Mouse (Mus musculus): ENCODE data around the gene Serpina3f. TPM values are rescaled to one million over a fixed set of nuclear protein-coding genes. Genes with fewer than 3 reads are reported as not detected.

Serpina3f gene
- polyA plus RNA-seq, 1 experiment = not detected

GRCm38 (mm10) chr12:104190852-104191251, 23.5 kb upstream of the Serpina3f start:
- DNase-seq = no peak
- no peak overlapping the region for H3K27ac ChIP-seq (ENCODE audit: insufficient read depth, low read length)
- H3K4me1 ChIP-seq (ENCODE audit: control insufficient read depth, insufficient read depth, low read length) = no peaks in the 10 kb centered on the region
- H3K4me3 ChIP-seq (replicated peaks; ENCODE audit: insufficient read depth, low read depth, low read length) = no peak overlapping the region
- H3K27me3 ChIP-seq (ENCODE audit: control insufficient read depth, insufficient read depth, low read length) = no peaks in the 10 kb centered on the region
- TF ChIP-seq CTCF (IDR thresholded peaks at IDR 0.05; ENCODE audit: borderline replicate concordance, insufficient read depth, low read depth, low read length) = no peak
- no peak for TF ChIP-seq POLR2A (IDR thresholded peaks at IDR 0.05; ENCODE audit: borderline replicate concordance, insufficient read depth, low read length)

GRCm38 (mm10) chr12:104209149-104209548, 5.2 kb upstream of the Serpina3f start:
- 74% methylated on average over 4 of the region's 4 CpGs for WGBS
- TF ChIP-seq CTCF (IDR thresholded peaks at IDR 0.05; ENCODE audit: borderline replicate concordance, insufficient read depth, low read depth, low read length) = no peak
- no peak for TF ChIP-seq POLR2A (IDR thresholded peaks at IDR 0.05; ENCODE audit: borderline replicate concordance, insufficient read depth, low read length)
- no peak for DNase-seq
- Histone ChIP-seq H3K4me1 (ENCODE audit: control insufficient read depth, insufficient read depth, low read length) (no peaks in the 10 kb centered on the region), H3K4me3 (replicated peaks; ENCODE audit: insufficient read depth, low read depth, low read length) (no peak overlapping the region), H3K27ac (ENCODE audit: insufficient read depth, low read length) (no peak overlapping the region), H3K27me3 (ENCODE audit: control insufficient read depth, insufficient read depth, low read length) (no peaks in the 10 kb centered on the region)

GRCm38 (mm10) chr12:104209802-104210201, 4.5 kb upstream of the Serpina3f start:
- H3K4me3 ChIP-seq (replicated peaks; ENCODE audit: insufficient read depth, low read depth, low read length) = no peak overlapping the region
- no peak overlapping the region for H3K27ac ChIP-seq (ENCODE audit: insufficient read depth, low read length)
- no peaks in the 10 kb centered on the region for H3K27me3 ChIP-seq (ENCODE audit: control insufficient read depth, insufficient read depth, low read length)
- no peak for DNase-seq
- no peaks in the 10 kb centered on the region for H3K4me1 ChIP-seq (ENCODE audit: control insufficient read depth, insufficient read depth, low read length)
- no peak for TF ChIP-seq CTCF (IDR thresholded peaks at IDR 0.05; ENCODE audit: borderline replicate concordance, insufficient read depth, low read depth, low read length)
- WGBS = 96% methylated on average over 2 of the region's 2 CpGs

GRCm38 (mm10) chr12:104213689-104214444, 477 bp upstream of the Serpina3f start:
- Histone ChIP-seq H3K27me3 (ENCODE audit: control insufficient read depth, insufficient read depth, low read length) (no peaks in the 10 kb centered on the region), H3K4me1 (ENCODE audit: control insufficient read depth, insufficient read depth, low read length) (no peaks in the 10 kb centered on the region), H3K27ac (ENCODE audit: insufficient read depth, low read length) (no peak overlapping the region), H3K4me3 (replicated peaks; ENCODE audit: insufficient read depth, low read depth, low read length) (no peak overlapping the region)
- no peak for DNase-seq
- TF ChIP-seq CTCF (IDR thresholded peaks at IDR 0.05; ENCODE audit: borderline replicate concordance, insufficient read depth, low read depth, low read length) = no peak
- no peak for TF ChIP-seq POLR2A (IDR thresholded peaks at IDR 0.05; ENCODE audit: borderline replicate concordance, insufficient read depth, low read length)
- 50% methylated on average over 2 of the region's 2 CpGs for WGBS

DNA sequence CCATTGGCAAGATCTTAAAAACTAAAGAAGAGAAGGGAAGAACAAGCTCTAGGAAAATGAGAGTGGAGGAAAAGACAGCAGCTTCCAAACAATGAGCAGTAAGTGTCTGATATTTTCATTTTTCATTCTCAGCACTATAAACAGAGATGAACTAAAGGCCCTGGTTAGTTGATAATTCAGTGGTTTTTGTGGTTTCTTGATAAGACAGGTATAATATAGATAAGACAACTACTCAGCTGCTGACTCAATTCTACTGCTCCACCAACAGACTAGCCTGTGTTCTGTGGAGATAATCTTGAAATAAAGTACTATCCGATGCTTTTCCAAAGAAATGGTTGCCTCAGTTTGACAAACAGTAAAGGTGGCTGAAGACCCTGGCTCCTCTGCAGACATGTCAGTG, 905 bp downstream of the Serpina3f start:
- WGBS = 100% methylated on average over 1 of the region's 1 CpGs
- DNase-seq = no peak
- Histone ChIP-seq H3K27ac (ENCODE audit: insufficient read depth, low read length) (no peak overlapping the region), H3K27me3 (ENCODE audit: control insufficient read depth, insufficient read depth, low read length) (no peaks in the 10 kb centered on the region), H3K4me3 (replicated peaks; ENCODE audit: insufficient read depth, low read depth, low read length) (no peak overlapping the region), H3K4me1 (ENCODE audit: control insufficient read depth, insufficient read depth, low read length) (no peaks in the 10 kb centered on the region)
- TF ChIP-seq POLR2A (IDR thresholded peaks at IDR 0.05; ENCODE audit: borderline replicate concordance, insufficient read depth, low read length) = no peak
- TF ChIP-seq CTCF (IDR thresholded peaks at IDR 0.05; ENCODE audit: borderline replicate concordance, insufficient read depth, low read depth, low read length) = no peak

DNA sequence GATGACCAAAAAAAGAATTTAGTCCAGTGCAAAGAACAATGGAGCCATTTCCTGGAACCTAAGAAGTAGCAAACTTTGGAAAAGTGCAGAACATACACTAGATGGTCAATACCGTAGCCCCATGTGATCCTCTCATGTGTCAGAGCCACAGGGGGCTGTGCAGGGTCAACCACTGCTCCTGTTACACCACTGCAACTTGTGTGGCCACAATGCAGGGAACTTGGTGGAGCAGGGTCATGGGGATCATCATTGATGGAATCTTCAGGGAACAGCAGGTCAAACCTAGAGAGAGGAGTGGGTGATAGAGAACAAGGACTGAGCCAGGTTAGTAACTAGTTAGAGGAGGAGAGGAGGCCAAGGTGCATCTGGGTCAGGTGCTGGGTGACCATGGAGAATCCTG, 7.3 kb downstream of the Serpina3f start:
- Histone ChIP-seq H3K4me3 (replicated peaks; ENCODE audit: insufficient read depth, low read depth, low read length) (no peak overlapping the region), H3K4me1 (ENCODE audit: control insufficient read depth, insufficient read depth, low read length) (no peaks in the 10 kb centered on the region), H3K27me3 (ENCODE audit: control insufficient read depth, insufficient read depth, low read length) (no peaks in the 10 kb centered on the region), H3K27ac (ENCODE audit: insufficient read depth, low read length) (no peak overlapping the region)
- no peak for TF ChIP-seq POLR2A (IDR thresholded peaks at IDR 0.05; ENCODE audit: borderline replicate concordance, insufficient read depth, low read length)
- no peak for TF ChIP-seq CTCF (IDR thresholded peaks at IDR 0.05; ENCODE audit: borderline replicate concordance, insufficient read depth, low read depth, low read length)
- 81% methylated on average over 1 of the region's 1 CpGs for WGBS
- DNase-seq = no peak

DNA sequence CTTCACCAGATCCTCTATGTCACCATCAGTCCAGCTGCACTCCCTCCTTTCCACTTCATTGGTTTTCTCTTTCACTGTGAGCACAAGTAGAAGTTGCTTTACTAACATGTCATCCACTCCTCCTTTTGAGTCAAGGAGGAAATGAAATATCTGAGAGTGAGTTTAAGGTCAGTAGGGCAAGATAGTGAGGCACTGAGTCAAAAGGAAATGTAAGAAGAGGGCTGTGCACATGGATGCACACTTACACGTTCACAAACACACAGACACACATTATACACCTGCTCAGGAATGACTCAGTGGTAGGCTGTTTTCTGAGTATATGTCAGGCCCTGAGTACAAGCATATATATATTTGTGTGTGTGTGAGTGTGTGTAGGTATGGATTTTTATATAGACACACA, 9.3 kb downstream of the Serpina3f start:
- DNase-seq = no peak
- TF ChIP-seq POLR2A (IDR thresholded peaks at IDR 0.05; ENCODE audit: borderline replicate concordance, insufficient read depth, low read length) (no peak), CTCF (IDR thresholded peaks at IDR 0.05; ENCODE audit: borderline replicate concordance, insufficient read depth, low read depth, low read length) (no peak)
- 63% methylated on average over 1 of the region's 1 CpGs for WGBS
- H3K4me1 ChIP-seq (ENCODE audit: control insufficient read depth, insufficient read depth, low read length) = no peaks in the 10 kb centered on the region
- H3K4me3 ChIP-seq (replicated peaks; ENCODE audit: insufficient read depth, low read depth, low read length) = no peak overlapping the region
- H3K27me3 ChIP-seq (ENCODE audit: control insufficient read depth, insufficient read depth, low read length) = no peaks in the 10 kb centered on the region
- H3K27ac ChIP-seq (ENCODE audit: insufficient read depth, low read length) = no peak overlapping the region

GRCm38 (mm10) chr12:104224598-104225300, 10.4 kb downstream of the Serpina3f start:
- no peak for DNase-seq
- Histone ChIP-seq H3K4me1 (ENCODE audit: control insufficient read depth, insufficient read depth, low read length) (no peaks in the 10 kb centered on the region), H3K4me3 (replicated peaks; ENCODE audit: insufficient read depth, low read depth, low read length) (no peak overlapping the region), H3K27ac (ENCODE audit: insufficient read depth, low read length) (no peak overlapping the region), H3K27me3 (ENCODE audit: control insufficient read depth, insufficient read depth, low read length) (no peaks in the 10 kb centered on the region)
- 58% methylated on average over 7 of the region's 7 CpGs for WGBS
- TF ChIP-seq CTCF (IDR thresholded peaks at IDR 0.05; ENCODE audit: borderline replicate concordance, insufficient read depth, low read depth, low read length) = no peak
- no peak for TF ChIP-seq POLR2A (IDR thresholded peaks at IDR 0.05; ENCODE audit: borderline replicate concordance, insufficient read depth, low read length)
